Mouse (Mus musculus) layer of hippocampus, adult 2 months (tissue): ENCODE data around the gene Zfp740. TPM values are rescaled to one million over a fixed set of nuclear protein-coding genes. Genes with fewer than 3 reads are reported as not detected.
A peak's percentile ranks its signal among the peaks of the same experiment; 100 is the strongest.
"Not testable (repeated sequence)": the region's sequence is repeated elsewhere in the genome, so short reads cannot be mapped to it uniquely, and the experiment has no call there.

Experiments
- DNase-seq, 2 experiments: peaks; one replicate each; pipeline ENCODE4 v3.0.0; 2022; ENCODE audit warnings: low spot score in 2 of 2
- H3K27ac ChIP-seq: fragments of 200-600 bp; 2 replicates; pipeline ENCODE4 v1.8.1; 2022
- H3K4me3 ChIP-seq: fragments of 200-600 bp; 2 replicates; pipeline ENCODE4 v1.8.1; 2022; ENCODE audit warnings: mild to moderate bottlenecking
- CTCF ChIP-seq: fragments of 200-600 bp; conservative IDR thresholded peaks from 2 replicates; pipeline ENCODE4 v1.8.1; 2022; ENCODE audit warnings: antibody characterized with exemption, mild to moderate bottlenecking, moderate library complexity
- total RNA-seq, 2 experiments: library from RNA; stranded (reverse); gene quantifications; 2 replicates each; pipeline ENCODE4 v1.2.3; 2021

Zfp740 gene
- total RNA-seq, 2 experiments from 2014 or later, result 68.3 to 76.5 TPM

- H3K27ac ChIP-seq, result no peak overlapping the region
- H3K4me3 ChIP-seq, result no peak overlapping the region
- TF ChIP-seq CTCF, result 0 out of 2 replicates have a peak, but pooled peaks have one; percentile 17
- no peak for DNase-seq
These were observed 19.3 kb downstream of the Zfp740 start for GRCm38 (mm10) chr15:102222386-102222785.

DNA sequence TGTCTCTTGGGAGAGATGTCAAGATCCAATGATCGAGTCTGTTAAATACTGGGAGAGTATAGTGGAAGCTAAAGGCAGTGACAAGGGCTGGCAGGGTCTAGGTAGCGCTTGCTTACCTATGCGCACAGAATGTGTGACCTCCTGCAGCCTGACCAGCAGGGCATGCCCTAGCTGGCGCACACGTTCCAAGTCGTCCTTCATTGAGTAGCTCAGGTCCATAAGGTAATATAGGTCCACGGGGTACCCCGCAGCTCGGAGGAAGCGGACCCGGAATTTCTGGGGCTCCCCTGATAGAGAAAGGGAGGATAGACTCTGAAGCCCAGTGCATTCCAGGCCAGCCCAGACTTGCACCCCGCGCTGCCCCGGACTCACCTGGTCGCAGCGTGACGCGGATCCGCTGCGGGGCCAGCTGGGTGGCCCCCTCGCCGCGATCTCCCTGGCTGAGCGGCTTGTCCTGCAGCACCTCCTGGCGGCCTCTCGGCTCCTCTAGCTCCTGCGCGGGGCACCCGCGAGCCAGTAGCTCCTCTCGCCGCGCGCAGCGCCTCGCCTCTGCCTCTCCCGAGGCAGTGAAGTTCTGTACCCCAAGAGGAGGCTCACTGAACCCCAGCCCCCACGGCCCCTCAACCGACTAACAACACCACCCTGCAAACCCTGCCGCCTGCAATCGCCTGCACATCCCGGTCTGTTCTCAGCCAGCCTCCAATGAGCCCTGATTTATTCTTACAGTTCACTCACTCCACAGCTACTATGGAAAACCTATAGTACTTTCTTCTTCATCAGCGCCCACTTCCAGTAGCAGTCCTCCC lies 21.3 kb downstream of the Zfp740 start:
- peak; percentile 70 to 81 for DNase-seq
- peak overlapping the region; percentile 54 for H3K4me3 ChIP-seq
- peak; percentile 98 for TF ChIP-seq CTCF
- no peak overlapping the region for H3K27ac ChIP-seq

DNA sequence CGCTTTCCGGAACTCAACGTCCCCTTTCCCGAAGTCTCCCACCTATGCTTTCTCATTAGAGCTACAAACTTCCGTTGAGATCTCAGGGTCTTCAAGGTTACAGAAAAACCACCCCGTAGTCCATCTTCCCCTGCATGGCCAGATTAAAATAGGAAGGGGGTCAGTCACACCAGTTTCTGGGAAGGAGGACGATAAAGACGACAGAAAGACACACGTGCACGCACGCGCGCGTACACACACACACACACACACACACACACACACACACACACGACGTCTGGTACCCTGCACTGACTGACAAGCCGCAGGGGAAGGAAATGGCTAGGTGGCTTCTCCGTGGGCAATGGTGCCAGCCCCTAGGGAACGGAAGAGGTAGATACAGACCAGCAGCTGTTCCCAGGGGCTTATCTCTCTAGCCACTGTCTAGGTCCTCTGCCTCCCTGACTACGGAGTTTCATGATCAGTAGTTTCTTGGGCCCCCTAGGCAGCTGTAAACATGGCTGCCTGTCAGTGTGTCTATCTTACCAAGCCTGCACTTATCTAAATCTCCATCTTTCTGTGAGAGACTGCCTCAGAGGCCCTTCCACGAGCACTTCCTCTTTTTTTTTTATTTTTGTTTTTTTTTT lies 22.1 kb downstream of the Zfp740 start:
- no peak for TF ChIP-seq CTCF
- no peak for DNase-seq
- peak overlapping the region; percentile 54 for H3K4me3 ChIP-seq
- H3K27ac ChIP-seq, result no peak overlapping the region

- not testable (repeated sequence) for H3K27ac ChIP-seq, DNase-seq
These were observed 22.6 kb downstream of the Zfp740 start for GRCm38 (mm10) chr15:102225619-102226018.

GRCm38 (mm10) chr15:102230408-102231321 lies 27.6 kb downstream of the Zfp740 start:
- DNase-seq, result no peak
- Histone ChIP-seq H3K4me3 (no peak overlapping the region), H3K27ac (no peak overlapping the region)
- no peak for TF ChIP-seq CTCF

More at GRCm38 (mm10) chr15:102225619-102226018, 22.6 kb downstream of the Zfp740 start:
- H3K4me3 ChIP-seq, result not testable (repeated sequence)

- H3K4me3 ChIP-seq, result no peak within 1 kb of the TSS
- no peak for DNase-seq
- no peak for TF ChIP-seq CTCF
- no peak within 1 kb of the TSS for H3K27ac ChIP-seq
These were observed 28.7 kb downstream of the Zfp740 start, which contains the start of gene Itgb7 for GRCm38 (mm10) chr15:102231748-102232147. Gene Itgb7 (minus strand): TSS chr15:102231944.

DNA sequence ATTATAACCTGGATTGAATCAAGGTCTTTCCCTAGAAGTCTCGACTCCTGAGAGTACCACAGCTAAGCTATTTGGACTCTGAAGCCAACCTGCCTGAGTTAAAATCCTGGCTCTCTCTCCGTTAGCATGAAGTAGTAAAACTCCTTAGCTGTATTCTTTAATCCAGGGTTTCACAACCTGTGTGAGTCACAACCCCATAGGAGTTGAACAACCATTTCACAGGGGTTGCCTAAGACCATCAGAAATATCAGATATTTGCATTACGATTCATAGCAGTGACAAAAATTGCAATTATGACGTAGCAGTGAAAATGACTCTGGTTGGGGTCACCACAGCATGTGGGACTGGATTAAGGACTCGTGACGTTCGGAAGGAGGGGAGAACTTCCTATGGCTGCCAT lies 29.7 kb downstream of the Zfp740 start:
- no peak overlapping the region for H3K27ac ChIP-seq
- H3K4me3 ChIP-seq, result no peak overlapping the region
- no peak for TF ChIP-seq CTCF
- DNase-seq, result no peak

GRCm38 (mm10) chr15:102233896-102234295 lies 30.8 kb downstream of the Zfp740 start:
- no peak overlapping the region for H3K27ac ChIP-seq
- no peak for DNase-seq
- H3K4me3 ChIP-seq, result no peak overlapping the region
- no peak for TF ChIP-seq CTCF

DNA sequence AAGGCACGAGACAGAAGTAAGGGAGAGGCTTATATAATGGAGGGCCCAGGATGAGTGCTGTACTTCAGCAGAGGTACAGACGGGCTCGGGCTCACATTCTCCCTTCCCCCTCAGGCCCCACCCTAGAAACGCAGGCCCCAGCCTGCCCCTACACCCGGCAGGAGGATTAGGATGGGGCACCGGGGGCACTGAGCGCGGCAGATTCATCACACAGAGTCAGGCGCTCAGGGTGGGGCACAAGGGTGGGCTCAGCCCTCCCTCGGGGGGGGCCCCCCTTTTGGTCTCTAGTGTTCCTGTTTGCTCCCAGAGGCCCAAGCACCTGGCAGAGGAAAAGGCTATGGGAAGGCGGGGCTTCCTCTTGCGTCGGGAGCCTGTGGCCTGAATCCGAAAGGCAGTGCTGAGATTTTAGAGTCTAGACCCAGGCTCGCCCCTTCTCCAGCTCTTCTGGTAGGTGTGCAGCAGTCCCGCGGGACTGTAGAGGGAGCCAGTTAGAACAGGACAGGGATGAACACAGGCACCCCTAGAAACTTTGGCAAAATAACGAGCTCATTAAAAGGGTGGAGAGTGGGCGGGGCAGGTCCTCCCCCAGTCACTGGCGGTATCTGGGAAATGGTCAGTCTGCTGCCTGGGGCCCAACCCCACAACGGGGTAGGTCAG lies 32.5 kb downstream of the Zfp740 start:
- DNase-seq, result no peak
- H3K4me3 ChIP-seq, result no peak overlapping the region
- H3K27ac ChIP-seq, result no peak overlapping the region
- peak; percentile 16; the same call in 1 of the 2 replicates for TF ChIP-seq CTCF

GRCm38 (mm10) chr15:102238543-102239259 lies 35.7 kb downstream of the Zfp740 start:
- no peak for TF ChIP-seq CTCF
- no peak for DNase-seq
- Histone ChIP-seq H3K27ac (no peak overlapping the region), H3K4me3 (no peak overlapping the region)

- peak; percentile 94 for TF ChIP-seq CTCF
- Histone ChIP-seq H3K27ac (no peak overlapping the region), H3K4me3 (no peak overlapping the region)
- DNase-seq, result peak; percentile 73 to 83
These were observed 36.2 kb downstream of the Zfp740 start for GRCm38 (mm10) chr15:102239260-102239590.

GRCm38 (mm10) chr15:102239851-102240250 lies 36.8 kb downstream of the Zfp740 start:
- no peak for DNase-seq
- no peak for TF ChIP-seq CTCF
- Histone ChIP-seq H3K4me3 (no peak overlapping the region), H3K27ac (no peak overlapping the region)
